Mouse (Mus musculus): ENCODE results near the gene Dip2a.

Gene Dip2a

DNA sequence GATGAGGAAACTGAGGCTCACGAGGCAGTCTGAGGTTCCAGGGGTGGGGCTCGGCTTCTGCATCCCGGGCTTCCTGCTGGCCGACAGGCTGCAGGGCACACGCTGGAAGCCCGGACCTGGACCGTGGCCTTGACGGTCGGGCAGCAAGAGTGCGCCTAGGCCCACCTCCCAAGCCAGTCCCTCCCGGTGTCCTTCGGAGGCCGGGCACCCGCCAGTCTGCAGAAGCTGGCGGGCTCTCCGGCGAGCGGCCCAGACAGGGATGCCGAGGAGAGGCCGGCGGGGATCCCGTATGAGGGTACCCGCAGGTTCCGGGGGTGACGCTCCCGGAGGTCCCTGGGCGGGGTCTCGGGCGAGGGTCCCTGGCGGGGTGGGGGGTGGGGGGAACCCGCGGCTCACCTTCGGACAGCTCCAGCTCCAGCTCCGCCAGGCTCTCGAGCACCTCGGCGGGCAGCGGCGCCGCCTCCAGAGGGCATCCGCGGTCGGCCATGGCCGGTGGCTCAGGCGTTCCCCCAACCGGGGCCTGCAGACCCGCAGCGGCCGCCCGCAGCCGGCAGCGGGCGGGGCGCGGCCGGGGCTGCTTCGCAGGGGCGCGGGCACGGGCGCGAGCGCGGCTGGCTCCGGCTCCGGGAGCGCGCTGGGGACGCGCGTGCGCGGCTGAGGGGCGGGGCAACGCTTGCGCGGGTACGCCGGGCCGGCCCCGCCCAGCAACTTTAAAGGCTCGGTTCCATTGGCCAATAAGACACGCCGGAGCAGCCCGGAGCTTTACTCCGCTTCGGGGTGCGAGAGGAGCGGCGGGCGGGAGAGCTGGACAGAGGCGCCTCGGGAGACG lies at the start of gene Dip2a:
TSS of gene Dip2a (minus strand) at position 581 of the 829 bp plus-strand sequence.
- peak; percentile 94 for DNase-seq (ENCODE audit: low spot score in 2 of 2)

- no peak for DNase-seq (ENCODE audit: low spot score in 2 of 2)
Measured at GRCm38 (mm10) chr10:76392596-76392995, 47.5 kb upstream of the Dip2a start.

DNA sequence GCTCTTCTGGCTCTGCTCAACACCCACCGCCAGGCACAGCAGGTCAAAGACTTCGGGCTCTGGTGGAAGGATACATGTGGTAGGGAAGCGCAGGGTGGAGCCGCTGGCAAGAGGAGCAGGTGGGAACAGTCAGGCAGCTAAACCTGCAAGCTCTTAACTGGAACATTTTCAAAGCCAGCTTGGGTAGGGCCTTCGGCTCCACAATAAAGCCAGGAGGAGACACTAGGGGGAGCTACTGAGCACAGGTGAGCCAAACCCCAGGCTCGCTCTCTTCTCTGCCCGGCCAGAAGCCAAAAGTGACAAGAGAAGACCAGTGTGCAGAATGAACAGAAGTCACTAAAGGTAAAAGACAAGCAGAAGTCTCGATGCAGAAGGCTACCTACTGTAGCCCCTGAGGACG lies 46.7 kb upstream of the Dip2a start:
- DNase-seq (ENCODE audit: low spot score in 2 of 2), result no peak

DNA sequence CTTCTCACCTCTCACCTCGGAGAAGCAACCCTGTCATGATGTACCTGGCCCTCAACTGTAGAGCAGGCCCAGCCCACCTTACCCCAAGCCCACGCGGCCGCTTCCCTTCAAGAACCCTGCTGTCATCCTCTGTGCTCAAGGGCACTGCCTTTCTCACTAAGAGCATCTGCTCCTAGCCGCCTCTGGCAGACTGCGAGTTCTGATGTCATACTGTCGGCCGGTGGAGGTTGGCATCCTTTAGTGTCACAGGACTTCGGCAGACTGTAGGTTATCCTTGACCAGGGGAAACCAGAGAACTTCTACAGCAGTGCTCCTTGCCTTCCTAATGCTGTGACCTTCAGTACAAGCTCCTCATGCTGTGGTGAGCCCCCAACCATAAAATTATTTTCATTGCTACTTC lies 46.1 kb upstream of the Dip2a start:
- no peak for DNase-seq (ENCODE audit: low spot score in 2 of 2)

- no peak for DNase-seq (ENCODE audit: low spot score in 2 of 2)
Measured at GRCm38 (mm10) chr10:76374981-76375380, 29.9 kb upstream of the Dip2a start.

GRCm38 (mm10) chr10:76371736-76372135 lies 26.6 kb upstream of the Dip2a start:
- no peak for DNase-seq (ENCODE audit: low spot score in 2 of 2)

DNA sequence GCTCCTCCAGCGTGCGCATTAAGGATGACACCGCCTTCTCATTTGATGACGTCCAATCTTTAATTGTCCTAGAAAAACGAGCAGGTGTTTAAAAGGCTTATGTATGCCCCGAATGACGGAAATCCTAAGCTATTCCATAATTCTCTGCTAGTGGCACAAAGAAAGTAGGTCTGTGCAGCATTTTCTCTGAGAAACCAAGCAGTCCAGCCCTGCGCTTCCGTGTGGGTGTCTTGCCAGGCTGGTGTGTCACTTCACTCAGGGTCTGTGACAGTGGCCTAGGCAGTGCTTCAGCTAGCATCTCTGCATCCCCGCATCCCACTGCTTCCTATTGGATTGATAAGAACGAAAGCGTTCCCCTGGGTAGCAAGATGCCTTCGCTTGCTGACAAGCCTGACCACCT lies 23.7 kb upstream of the Dip2a start:
- no peak for DNase-seq (ENCODE audit: low spot score in 2 of 2)

DNA sequence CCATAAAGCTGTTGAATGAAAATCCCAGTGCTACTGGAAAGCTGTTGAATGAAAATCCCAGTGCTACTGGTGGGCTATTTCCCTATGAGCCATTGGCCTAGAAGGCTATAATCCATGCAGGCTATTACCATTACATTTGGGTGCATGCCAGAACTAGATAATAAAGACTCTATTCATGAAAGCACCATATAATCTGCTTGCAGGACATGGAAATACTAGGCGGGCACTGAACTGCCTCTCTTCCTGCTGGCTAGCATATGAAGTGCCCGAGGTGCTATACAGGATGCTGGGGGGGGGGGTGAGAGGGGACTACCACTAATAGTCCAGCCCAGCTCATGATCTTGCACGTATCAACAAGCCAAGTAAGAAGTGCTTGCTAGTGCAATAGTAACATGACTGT lies 18.1 kb upstream of the Dip2a start:
- DNase-seq (ENCODE audit: low spot score in 2 of 2), result no peak

- DNase-seq (ENCODE audit: low spot score in 2 of 2), result no peak
Measured at GRCm38 (mm10) chr10:76358468-76358867, 13.4 kb upstream of the Dip2a start.

DNA sequence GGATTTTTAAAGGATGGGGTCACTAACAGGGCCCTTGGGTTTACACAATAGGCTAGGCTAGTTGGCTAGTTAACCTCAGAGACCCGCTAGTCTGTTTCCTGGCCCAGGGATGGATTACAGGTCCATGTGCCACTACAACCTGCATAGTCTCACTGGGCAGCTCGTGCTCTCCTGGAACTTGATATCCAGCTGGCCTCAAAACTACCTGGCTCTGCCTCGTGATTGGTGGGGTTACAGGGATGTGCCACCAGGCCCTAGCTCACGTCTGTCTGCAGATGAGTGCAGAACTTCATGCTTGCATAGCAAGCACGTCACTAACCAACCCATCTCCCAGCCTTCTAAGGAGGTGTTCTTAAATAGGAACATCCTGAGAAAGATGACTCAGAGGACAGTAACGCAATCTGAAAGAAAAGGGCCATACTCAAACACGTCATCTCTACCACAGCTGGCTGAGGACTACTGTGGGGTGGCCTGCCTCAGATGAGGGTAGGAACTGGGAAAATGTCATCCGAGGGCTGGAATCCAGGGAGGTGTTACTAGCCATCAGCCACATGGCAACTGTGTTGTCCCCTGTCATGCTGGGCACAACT lies 12.3 kb upstream of the Dip2a start:
- DNase-seq (ENCODE audit: low spot score in 2 of 2), result no peak

DNA sequence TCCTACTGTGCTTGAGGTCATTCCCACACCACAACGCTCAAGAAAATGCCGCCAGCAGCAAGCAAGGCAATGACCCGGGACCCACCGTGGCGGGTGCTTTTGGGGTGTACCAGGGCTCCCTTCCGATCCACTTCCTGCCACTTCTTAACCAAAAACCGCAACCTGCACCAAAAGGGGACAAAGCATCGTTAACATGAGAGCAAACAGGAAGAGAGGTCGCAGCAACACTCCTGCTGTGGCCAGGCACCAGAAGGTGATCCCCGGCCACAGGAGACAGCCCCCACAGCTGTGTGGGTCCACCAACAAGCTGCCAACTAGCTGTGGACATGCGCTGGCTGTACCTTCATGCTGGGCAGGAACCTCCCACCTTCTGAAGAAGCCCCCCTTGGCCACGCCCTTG lies 9.9 kb upstream of the Dip2a start:
- no peak for DNase-seq (ENCODE audit: low spot score in 2 of 2)

GRCm38 (mm10) chr10:76353986-76354385 lies 8.9 kb upstream of the Dip2a start:
- peak in 1 of 2 experiments; percentile 28 for DNase-seq (ENCODE audit: low spot score in 2 of 2)

DNA sequence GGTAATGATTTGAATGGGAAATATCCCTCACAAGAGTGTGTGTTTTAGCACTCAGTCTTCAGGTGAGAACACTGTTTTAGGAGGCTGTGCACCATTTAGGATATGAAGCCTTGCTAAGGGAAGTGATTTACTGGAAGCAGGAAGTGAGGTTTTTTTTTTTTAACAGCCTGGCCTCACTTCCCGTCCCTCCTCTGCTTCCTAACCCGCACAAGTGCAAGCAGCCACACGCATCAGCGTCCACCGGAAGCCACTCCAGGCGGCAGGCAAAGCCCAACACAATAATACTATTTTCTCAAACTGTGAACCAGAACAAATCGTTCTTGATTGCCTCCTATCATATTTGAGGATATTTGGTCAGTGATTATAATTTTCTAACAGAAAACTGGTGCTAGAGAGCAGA lies 6.9 kb upstream of the Dip2a start:
- DNase-seq (ENCODE audit: low spot score in 2 of 2), result no peak

GRCm38 (mm10) chr10:76346589-76346988 lies 1.5 kb upstream of the Dip2a start:
- peak in 1 of 2 experiments; percentile 32 for DNase-seq (ENCODE audit: low spot score in 2 of 2)

DNA sequence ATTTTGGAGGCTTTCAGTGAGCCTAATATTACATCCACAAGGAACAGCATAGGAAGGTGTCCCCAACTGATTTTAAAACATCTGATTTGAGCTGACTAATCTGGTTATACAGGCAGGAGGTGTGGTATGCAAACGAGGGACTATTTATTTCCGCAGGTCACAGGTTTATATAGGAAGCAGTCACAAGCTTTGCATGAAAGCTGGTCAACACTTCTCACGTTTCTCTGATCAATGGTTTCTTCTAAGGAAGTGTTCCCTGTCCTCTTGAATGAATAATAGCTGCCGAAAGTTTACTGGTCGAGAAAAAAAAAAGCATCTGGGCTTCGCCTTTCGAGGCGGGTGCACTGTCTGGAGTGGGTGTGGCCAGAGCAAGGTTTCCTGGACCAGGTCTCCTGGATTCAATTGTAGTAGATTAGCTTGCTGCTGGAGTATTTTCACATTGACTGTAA lies 976 bp upstream of the Dip2a start:
- no peak for DNase-seq (ENCODE audit: low spot score in 2 of 2)

- no peak for DNase-seq (ENCODE audit: low spot score in 2 of 2)
Measured at GRCm38 (mm10) chr10:76345540-76345902, 430 bp upstream of the Dip2a start.

- no peak for DNase-seq (ENCODE audit: low spot score in 2 of 2)
Measured at GRCm38 (mm10) chr10:76334350-76334749, 10.7 kb downstream of the Dip2a start.

DNA sequence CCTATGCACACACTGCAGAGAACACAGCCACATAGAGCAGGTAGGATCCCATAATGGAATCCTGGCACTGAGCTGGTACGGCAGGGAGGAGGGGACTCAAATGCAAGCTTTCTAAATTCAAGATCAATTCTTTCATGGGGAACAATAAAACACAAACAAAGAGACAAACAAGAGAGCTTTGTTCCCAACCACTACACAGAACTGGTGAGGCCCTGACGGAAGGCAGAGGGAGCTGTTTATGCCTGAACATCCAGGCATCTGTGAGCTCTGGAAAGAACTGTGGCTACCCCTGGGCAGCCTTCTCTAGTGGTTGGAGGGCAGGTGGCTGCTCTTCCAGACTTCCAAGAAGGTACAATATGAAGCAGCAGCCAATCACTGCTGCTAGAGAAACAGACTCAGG lies 13.1 kb downstream of the Dip2a start:
- DNase-seq (ENCODE audit: low spot score in 2 of 2), result no peak

DNA sequence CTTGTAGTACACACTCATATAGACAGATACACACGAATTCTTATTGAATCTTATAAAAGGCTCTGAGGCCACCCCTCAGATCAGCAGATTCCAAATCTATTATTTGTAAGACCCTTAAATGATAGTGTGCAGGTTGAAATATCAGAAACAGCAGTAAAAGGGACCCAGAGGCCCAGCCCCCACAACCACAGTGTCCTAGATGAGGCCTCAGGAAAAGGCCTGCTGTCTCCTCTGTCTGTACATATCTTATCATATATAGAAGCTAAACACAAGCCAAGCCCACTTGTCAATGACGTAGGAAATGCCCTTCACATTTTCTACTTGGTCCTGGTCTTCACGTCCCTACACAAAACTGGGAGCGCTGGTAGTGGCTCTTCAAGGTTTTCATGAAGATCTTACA lies 16.0 kb downstream of the Dip2a start:
- no peak for DNase-seq (ENCODE audit: low spot score in 2 of 2)

DNA sequence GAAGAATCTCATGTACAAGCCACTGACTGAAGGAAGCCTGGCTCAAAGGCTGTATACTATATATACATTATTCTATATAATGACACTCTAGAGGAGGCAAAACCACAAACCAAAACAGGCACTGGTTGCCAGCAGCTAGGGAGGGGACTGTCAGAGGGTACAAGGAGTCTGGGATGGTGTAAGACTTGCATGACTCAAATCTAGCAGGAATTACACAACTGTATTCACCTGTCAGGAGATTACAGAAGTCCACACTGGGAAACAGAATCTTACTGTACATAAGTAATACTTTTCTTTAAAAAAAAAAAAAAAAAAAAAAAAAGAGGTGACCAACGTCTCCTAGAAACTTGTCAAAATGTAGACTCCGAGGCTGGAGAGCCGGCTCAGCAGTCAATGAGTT lies 16.5 kb downstream of the Dip2a start:
- DNase-seq (ENCODE audit: low spot score in 2 of 2), result no peak

DNA sequence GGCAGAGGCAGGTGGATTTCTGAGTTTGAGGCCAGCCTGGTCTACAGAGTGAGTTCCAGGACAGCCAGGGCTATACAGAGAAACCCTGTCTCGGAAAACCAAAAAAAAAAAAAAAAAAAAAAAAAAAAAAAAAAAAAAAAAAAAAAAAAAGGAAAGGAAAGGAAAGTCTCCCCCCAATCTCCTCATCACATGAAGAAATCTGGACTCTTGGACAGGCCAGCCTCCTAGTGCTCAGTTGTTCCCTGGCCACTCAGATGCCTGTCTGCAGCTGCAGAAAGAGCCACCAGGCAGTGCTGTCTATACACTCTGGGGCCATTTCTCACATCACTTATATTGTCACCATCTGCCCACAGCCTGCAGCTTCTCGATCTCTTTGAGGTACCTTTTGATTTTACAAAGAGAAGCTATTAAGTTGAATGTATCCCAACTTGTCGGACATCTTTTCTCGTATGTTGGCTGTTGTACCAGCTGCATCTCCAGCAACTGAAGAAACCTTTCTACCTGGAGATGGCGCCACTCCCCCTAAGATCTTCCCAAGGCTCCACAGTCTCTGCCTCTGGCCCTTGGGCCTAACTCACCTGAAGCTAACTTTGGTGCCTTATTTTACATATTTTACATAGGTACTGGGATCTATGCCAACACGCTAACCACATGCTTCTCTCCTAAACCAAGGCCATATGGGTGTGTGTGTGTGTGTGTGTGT lies 18.6 kb downstream of the Dip2a start:
- peak; percentile 36 to 42 for DNase-seq (ENCODE audit: low spot score in 2 of 2)

DNA sequence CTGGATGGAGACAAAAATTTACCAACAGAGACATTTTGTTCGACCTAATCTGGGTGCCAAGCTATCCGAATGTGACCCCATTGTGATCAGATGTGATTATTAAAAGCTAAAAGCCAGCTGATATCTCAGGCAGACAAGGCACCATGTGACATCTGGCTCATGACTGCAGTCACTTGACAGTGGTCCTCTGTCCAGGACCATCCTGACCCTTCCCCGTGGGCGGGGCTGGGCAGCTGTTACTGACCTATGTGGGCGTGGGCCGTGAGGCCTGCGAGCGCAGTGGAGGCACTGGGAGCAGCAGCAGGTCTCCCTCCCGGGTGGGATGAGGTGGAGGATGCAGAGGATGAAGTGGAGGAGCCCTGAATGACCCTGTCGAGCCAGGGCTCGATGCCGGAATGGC lies 27.5 kb downstream of the Dip2a start:
- no peak for DNase-seq (ENCODE audit: low spot score in 2 of 2)

- no peak for DNase-seq (ENCODE audit: low spot score in 2 of 2)
Measured at GRCm38 (mm10) chr10:76316194-76316593, 28.9 kb downstream of the Dip2a start.

Data from urinary bladder, postnatal 36 days (tissue).